Mouse (Mus musculus): ENCODE measurements around the gene Itpkb.

- no peak for TF ChIP-seq POLR2A (IDR thresholded peaks at IDR 0.05; ENCODE audit: insufficient read depth, low read length)
- TF ChIP-seq CTCF (IDR thresholded peaks at IDR 0.05; ENCODE audit: low read depth, low read length), result no peak
Observed at GRCm38 (mm10) chr1:180290358-180290757, 39.9 kb upstream of the Itpkb start.
